Mouse (Mus musculus): Measurements from ENCODE around the gene Dnase1l3. TPM values are rescaled to one million over a fixed set of nuclear protein-coding genes. Genes with fewer than 3 reads are reported as not detected.

The Dnase1l3 gene
- polyA plus RNA-seq, 1 experiment = 14.2 TPM

DNA sequence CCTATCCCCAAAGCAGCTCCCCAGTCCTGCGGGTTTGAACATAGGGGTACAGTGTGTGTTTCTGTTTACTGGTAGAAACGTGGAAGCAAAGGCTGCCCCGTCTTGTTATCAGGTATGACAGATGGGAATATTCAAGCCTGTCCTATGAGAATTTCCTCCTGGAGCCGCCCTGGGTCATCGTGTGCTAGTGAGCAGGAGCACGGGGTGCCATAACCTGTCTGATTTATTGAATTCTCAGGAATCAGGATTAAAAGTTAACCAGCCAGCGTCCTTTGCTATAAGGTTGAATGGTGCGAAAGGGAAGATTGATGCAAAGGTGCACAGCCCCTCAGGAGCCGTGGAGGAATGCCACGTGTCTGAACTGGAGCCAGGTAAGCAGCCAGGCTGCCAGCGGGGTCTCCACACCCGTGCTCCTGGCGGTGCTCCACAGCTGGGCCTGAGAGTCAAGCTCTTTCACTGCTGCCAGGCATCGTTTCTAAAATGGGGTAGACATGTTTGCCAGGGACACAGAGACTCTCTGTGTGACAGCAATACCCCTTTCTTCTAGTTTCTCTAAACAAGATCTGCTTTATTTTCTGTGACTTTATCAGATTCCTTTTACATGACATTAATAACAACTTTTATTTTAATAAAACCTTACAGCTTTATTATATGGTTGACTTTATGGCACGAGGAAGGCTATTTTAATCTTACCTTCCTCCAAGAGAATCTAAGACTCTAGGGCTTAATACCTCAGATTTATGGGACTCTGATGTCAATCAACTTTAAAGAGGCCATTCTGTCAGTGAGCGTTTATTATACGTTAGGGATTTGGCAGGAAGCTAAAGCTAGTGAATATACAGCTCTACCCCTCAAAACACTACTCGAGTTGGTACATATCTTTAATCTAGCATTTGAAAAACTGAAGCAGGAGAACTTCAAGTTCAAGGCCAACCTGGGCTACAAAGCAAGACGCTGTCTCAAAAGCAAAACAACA, 55.3 kb downstream of the Dnase1l3 start:
- Histone ChIP-seq H3K27ac (ENCODE audit: insufficient read depth, low read depth, low read length) (peak overlapping the region; percentile 33; the same call in 1 of the 2 replicates), H3K4me1 (ENCODE audit: control insufficient read depth, insufficient read depth, insufficient read length, low read length) (peaks cover 29% of the 10 kb centered on the region), H3K27me3 (ENCODE audit: control insufficient read depth, insufficient read depth, low read length) (no peaks in the 10 kb centered on the region), H3K36me3 (ENCODE audit: control insufficient read depth, insufficient read depth, low read length) (peaks cover 61% of the 10 kb centered on the region), H3K4me3 (ENCODE audit: low read depth, low read length) (no peak overlapping the region)
- no peak for TF ChIP-seq POLR2A (IDR thresholded peaks at IDR 0.05; ENCODE audit: low read depth, low read length)
- no peak for TF ChIP-seq CTCF (IDR thresholded peaks at IDR 0.05; ENCODE audit: extremely low read depth, insufficient read length, insufficient replicate concordance, low read depth, low read length)
- WGBS = 31% methylated on average over 19 of the region's 19 CpGs

DNA sequence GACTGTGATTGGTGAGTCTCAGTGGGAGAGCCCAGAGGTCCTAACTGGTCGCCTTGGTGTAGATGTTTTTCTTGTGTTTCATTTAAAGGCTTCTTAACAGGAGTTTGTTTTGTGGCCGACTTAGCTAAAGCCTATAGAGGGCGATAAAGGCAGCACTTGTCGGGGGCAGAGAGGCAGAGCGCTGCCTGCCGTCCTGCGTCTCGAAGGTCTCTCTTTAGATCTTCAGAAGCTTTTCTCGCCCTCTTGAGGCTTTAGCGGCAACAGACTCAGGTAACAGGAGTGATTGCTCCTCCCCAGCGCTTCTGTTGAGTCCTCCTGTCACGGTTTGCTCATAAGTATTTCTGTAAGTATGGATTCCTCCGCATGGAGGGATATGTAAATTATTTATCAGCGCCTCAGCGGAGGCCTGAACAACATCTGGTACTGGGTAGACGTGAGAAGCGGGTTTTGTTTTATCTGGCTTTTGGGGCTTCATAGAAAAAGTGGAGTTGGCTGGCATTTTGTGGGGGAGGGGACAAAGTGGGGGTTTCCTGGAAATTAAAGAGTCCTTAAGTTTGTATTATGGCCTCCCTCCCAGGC, 57.2 kb downstream of the Dnase1l3 start:
- Histone ChIP-seq H3K36me3 (ENCODE audit: control insufficient read depth, insufficient read depth, low read length) (peaks cover 68% of the 10 kb centered on the region), H3K27me3 (ENCODE audit: control insufficient read depth, insufficient read depth, low read length) (no peaks in the 10 kb centered on the region), H3K4me3 (ENCODE audit: low read depth, low read length) (no peak overlapping the region), H3K4me1 (ENCODE audit: control insufficient read depth, insufficient read depth, insufficient read length, low read length) (peaks cover 14% of the 10 kb centered on the region; the same call in 1 of the 2 replicates), H3K27ac (ENCODE audit: insufficient read depth, low read depth, low read length) (no peak overlapping the region)
- peak; percentile 51; the same call in 1 of the 2 replicates for TF ChIP-seq CTCF (IDR thresholded peaks at IDR 0.05; ENCODE audit: extremely low read depth, insufficient read length, insufficient replicate concordance, low read depth, low read length)
- TF ChIP-seq POLR2A (IDR thresholded peaks at IDR 0.05; ENCODE audit: low read depth, low read length) = no peak
- WGBS = 44% methylated on average over 17 of the region's 17 CpGs

GRCm38 (mm10) chr14:7934166-7934565, 60.2 kb downstream of the Dnase1l3 start:
- H3K27me3 ChIP-seq (ENCODE audit: control insufficient read depth, insufficient read depth, low read length) = no peaks in the 10 kb centered on the region
- peaks cover 74% of the 10 kb centered on the region for H3K36me3 ChIP-seq (ENCODE audit: control insufficient read depth, insufficient read depth, low read length)
- no peak overlapping the region for H3K27ac ChIP-seq (ENCODE audit: insufficient read depth, low read depth, low read length)
- no peak for TF ChIP-seq POLR2A (IDR thresholded peaks at IDR 0.05; ENCODE audit: low read depth, low read length)
- TF ChIP-seq CTCF (IDR thresholded peaks at IDR 0.05; ENCODE audit: extremely low read depth, insufficient read length, insufficient replicate concordance, low read depth, low read length) = no peak
- 83% methylated on average over 7 of the region's 7 CpGs for WGBS
- H3K4me1 ChIP-seq (ENCODE audit: control insufficient read depth, insufficient read depth, insufficient read length, low read length) = peaks cover 7% of the 10 kb centered on the region; the same call in 1 of the 2 replicates
- no peak overlapping the region for H3K4me3 ChIP-seq (ENCODE audit: low read depth, low read length)

DNA sequence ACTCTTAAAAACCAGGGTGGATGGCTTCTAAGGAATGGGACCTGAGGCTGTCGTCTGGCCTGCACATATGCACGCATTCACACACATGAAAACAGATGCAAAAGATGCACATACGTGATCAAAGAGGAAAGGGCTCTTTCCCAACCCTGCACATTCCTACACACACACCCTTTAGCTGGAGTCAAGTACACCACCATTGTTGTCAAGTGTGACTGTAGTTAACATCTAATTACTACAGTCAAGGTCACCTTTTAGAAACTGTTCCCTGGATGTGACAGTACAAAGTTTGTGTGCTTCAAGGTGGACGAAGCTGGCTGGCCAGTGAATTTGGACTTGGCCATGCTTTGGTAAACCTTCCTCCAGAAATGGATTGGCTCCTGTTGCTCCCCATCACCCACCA, 62.2 kb downstream of the Dnase1l3 start:
- no peak overlapping the region for H3K4me3 ChIP-seq (ENCODE audit: low read depth, low read length)
- no peak overlapping the region for H3K27ac ChIP-seq (ENCODE audit: insufficient read depth, low read depth, low read length)
- no peaks in the 10 kb centered on the region for H3K27me3 ChIP-seq (ENCODE audit: control insufficient read depth, insufficient read depth, low read length)
- H3K36me3 ChIP-seq (ENCODE audit: control insufficient read depth, insufficient read depth, low read length) = peaks cover 83% of the 10 kb centered on the region
- no peaks in the 10 kb centered on the region for H3K4me1 ChIP-seq (ENCODE audit: control insufficient read depth, insufficient read depth, insufficient read length, low read length)
- WGBS = 91% methylated on average over 4 of the region's 4 CpGs
- TF ChIP-seq CTCF (IDR thresholded peaks at IDR 0.05; ENCODE audit: extremely low read depth, insufficient read length, insufficient replicate concordance, low read depth, low read length) = no peak
- TF ChIP-seq POLR2A (IDR thresholded peaks at IDR 0.05; ENCODE audit: low read depth, low read length) = no peak

DNA sequence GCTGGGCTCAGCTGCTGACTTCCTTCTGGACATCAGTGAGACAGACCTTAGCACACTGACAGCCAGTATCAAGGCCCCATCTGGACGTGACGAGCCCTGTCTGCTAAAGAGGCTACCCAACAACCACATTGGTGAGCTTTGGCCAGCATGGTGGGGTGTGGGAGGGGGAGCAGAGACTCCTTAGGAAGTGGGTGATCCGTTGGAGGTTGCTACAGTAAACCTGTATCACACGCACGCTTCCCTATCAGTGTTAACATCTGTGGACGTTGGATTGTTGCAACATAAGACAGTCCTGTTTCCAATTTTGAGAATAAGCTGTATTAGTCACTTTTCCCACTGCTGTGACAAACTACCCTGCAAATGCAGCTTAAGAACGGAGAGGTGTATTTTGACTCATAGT, 65.3 kb downstream of the Dnase1l3 start:
- H3K36me3 ChIP-seq (ENCODE audit: control insufficient read depth, insufficient read depth, low read length) = peaks cover 86% of the 10 kb centered on the region
- WGBS = 74% methylated on average over 7 of the region's 7 CpGs
- no peak for TF ChIP-seq CTCF (IDR thresholded peaks at IDR 0.05; ENCODE audit: extremely low read depth, insufficient read length, insufficient replicate concordance, low read depth, low read length)
- no peak for TF ChIP-seq POLR2A (IDR thresholded peaks at IDR 0.05; ENCODE audit: low read depth, low read length)
- no peaks in the 10 kb centered on the region for H3K4me1 ChIP-seq (ENCODE audit: control insufficient read depth, insufficient read depth, insufficient read length, low read length)
- no peak overlapping the region for H3K4me3 ChIP-seq (ENCODE audit: low read depth, low read length)
- H3K27me3 ChIP-seq (ENCODE audit: control insufficient read depth, insufficient read depth, low read length) = no peaks in the 10 kb centered on the region
- H3K27ac ChIP-seq (ENCODE audit: insufficient read depth, low read depth, low read length) = no peak overlapping the region

DNA sequence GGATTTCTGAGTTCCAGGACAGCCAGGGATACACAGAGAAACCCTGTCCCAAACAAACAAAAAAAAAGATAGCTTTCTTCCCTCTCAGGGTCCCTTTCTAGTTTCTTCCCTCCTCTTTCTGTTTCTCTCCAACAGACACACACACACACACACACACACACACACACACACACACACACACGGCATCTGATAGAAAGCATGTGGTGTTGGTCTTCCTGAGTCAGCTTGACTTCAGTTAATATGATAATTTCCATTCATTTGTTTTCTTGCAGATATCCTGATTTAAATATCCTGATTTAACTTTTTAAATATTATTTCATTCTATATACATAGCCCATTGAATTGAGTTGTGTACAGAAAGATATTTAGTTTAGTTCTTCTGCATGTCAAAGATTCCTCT, 66.0 kb downstream of the Dnase1l3 start:
- H3K36me3 ChIP-seq (ENCODE audit: control insufficient read depth, insufficient read depth, low read length) = peaks cover 85% of the 10 kb centered on the region
- TF ChIP-seq CTCF (IDR thresholded peaks at IDR 0.05; ENCODE audit: extremely low read depth, insufficient read length, insufficient replicate concordance, low read depth, low read length) = no peak
- no peak for TF ChIP-seq POLR2A (IDR thresholded peaks at IDR 0.05; ENCODE audit: low read depth, low read length)
- 88% methylated on average over 1 of the region's 1 CpGs for WGBS

DNA sequence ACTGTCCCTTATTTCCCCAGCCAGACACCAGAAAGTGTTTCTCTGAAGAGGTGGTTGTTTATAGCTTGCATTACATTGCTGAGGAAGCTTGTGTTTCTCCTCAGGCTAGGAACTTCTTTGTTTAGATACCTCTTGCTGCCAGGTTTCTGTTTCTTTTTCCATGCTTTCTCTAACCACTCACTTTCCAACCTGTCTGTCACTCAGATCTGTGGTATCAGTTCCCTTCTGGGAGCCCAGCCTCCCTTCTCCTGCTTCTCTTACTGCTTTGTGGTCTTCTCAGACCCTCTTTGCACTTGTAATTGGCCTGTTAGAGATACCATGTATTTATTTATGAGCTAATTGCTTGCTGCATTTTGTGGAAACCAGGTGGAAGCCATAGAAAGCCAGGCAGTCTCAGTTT, 70.7 kb downstream of the Dnase1l3 start:
- Histone ChIP-seq H3K36me3 (ENCODE audit: control insufficient read depth, insufficient read depth, low read length) (peaks cover 71% of the 10 kb centered on the region), H3K4me3 (ENCODE audit: low read depth, low read length) (no peak overlapping the region), H3K27me3 (ENCODE audit: control insufficient read depth, insufficient read depth, low read length) (no peaks in the 10 kb centered on the region), H3K27ac (ENCODE audit: insufficient read depth, low read depth, low read length) (no peak overlapping the region), H3K4me1 (ENCODE audit: control insufficient read depth, insufficient read depth, insufficient read length, low read length) (peaks cover 3% of the 10 kb centered on the region; the same call in 1 of the 2 replicates)
- no peak for TF ChIP-seq CTCF (IDR thresholded peaks at IDR 0.05; ENCODE audit: extremely low read depth, insufficient read length, insufficient replicate concordance, low read depth, low read length)
- TF ChIP-seq POLR2A (IDR thresholded peaks at IDR 0.05; ENCODE audit: low read depth, low read length) = no peak

More for the DNA sequence above, 66.0 kb downstream of the Dnase1l3 start:
- no peak overlapping the region for H3K27ac ChIP-seq (ENCODE audit: insufficient read depth, low read depth, low read length)
- H3K27me3 ChIP-seq (ENCODE audit: control insufficient read depth, insufficient read depth, low read length) = no peaks in the 10 kb centered on the region
- H3K4me3 ChIP-seq (ENCODE audit: low read depth, low read length) = no peak overlapping the region
- H3K4me1 ChIP-seq (ENCODE audit: control insufficient read depth, insufficient read depth, insufficient read length, low read length) = no peaks in the 10 kb centered on the region

All from small intestine, adult 2 months (tissue).